Mouse (Mus musculus): Measurements from ENCODE around the gene Dbt.

Dbt gene

DNA sequence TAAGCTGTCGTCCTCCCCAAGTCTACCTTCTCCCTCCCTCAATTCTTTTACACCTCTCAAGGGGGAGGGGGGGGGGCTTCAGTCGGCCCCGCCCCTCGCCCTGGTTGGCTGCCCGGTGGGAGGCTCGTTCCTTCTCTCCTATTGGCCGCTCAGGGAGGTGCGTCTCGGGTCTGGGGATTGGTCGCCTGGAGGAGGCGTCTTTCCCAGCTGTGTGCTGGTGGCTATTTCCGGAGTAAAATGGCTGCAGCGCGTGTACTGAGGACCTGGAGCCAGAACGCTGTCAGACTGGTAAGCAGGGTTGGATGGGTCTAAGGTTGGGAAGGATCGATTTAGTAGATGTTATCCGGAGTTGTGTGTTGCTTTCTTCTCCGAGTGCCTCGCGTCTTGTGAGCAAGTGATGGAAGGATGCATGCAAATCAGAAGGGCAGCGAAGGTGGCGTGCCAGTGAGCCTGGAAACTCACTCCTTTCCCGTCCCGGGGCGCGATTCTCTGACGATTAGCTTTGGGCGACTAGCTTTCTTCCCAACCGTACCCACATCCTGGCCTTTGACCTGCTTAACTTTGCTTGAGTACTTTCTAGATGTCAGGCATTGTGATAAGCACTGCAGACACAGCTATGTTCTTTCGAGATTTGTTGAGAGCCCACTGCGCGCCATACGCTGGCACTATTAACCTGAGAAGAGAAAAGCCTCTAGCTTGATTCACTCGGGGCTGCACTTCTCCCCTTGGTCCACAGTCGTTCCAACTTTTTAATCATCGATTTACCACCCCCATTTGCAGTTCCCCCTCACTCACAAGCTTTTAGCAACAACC, at the start of gene Dbt:
Dbt (plus strand) TSS at position 167 of the 813 bp plus-strand sequence.
- in situ Hi-C loops (cut with MseI, MboI), result loop anchor here in 1 of 2 experiments (5.0 kb wide), 1 partner anchor 64 kb away; no protein-coding TSS in a partner anchor

DNA sequence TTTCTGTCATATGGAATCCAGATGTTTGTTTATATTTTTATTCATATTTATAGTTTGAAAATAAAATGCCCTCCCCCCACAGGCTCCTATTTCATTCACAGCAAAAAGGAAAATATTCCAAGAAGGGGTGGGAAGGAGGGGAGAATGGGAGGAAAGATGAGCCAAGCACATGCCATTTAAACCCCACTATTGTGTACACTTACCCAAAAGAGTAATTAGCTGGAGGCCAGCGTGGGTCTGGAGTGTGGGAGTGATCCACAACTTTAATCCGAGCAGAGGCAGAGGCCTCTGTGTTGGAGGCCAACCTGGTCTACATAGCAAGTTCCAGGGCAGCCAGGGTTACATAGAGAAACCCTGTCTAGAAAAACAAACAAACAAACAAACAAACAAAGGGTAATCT, 48.6 kb upstream of the Dbt start:
- in situ Hi-C loops (cut with MseI, MboI), result no loop called here

DNA sequence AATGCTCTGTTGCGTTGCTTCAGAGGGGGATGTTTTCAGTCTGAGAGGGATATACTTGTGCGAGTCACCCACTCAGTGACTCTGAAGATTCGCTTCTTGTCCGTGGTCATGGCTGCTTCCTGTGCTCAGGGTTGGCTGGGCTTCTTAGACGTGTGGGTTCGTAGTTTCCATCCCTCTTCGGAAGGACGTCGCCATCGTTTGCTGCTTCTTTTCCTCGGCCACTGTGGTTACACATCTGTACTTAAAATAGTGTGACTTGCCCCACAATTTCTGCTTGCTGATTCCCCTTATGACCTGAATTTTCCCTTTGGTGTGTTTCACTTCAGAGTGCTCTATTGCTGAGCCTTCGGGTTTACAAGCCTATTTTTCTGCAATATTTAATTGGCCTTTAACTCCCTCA, 47.2 kb upstream of the Dbt start:
- in situ Hi-C loops (cut with MseI, MboI), result no loop called here

DNA sequence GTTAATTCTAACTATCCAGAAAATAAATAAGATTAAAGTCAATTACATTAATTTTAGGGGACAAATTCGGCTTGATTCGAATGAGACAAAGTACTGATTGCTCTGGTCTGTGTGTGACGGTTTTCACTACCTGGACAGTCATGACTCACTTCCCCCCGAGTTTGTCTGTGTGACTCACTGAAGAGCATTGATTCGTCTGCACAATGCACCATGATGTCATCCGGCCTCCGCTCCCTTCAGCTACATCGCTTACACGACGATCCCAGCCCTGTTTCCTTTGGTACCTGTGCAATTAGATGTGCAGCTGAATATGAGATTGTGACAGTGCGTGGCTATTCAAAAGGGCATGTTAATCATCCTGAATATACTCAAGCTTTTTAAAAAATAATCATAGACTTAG, 38.3 kb upstream of the Dbt start:
- in situ Hi-C loops (cut with MseI, MboI), result loop anchor here in 1 of 2 experiments (25.0 kb wide), 1 partner anchor 437 kb away; no protein-coding TSS in a partner anchor

DNA sequence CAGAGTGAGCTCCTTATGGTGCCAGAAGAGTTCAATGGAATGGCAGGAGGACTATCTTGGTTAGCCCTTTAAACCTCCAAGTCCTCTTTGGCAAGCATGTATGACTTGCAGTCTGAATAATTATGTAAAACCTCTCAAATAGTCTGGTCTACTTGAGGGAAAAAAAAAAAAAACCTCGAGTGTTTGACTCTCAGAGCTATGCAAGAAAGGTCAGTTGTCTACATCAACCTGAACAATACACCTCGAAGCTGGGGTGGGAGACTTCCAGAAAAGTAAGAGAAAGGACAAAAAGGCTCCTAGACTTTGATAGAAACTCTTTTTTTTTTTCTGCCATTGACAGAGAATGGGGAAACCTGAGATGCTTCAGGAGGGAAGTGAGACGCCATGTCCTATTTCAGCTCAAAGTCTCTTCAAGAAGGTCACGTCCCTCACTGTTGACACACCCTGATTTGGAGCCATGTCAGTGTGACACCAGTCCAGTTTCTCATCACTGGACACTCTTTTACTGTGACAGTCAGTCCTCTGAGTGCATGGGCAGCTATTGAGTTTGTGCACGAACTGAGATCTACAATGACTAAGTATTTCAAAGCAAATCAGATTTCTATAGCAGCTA, 36.1 kb upstream of the Dbt start:
- in situ Hi-C loops (cut with MseI, MboI), result loop anchor here in 1 of 2 experiments (25.0 kb wide), 1 partner anchor 439 kb away; no protein-coding TSS in a partner anchor

DNA sequence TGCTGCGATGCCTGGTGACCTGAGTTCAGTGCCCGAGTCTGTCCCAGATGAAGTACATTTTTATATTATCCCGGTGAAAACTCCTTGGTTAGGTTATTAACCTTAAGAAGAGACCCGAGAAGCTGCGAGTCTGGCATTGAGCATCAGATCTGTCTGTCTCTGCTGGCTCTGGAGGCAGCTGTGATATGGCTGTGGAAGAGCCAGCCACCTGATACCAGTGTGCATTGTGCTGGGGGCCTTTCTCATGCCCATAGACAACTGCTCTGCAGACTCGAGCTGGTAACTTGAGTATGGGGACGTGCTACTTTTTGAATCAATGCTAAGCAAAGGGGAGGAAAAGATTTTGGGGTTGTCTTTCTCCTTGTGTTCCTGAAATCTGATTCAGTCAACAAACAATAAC, 35.5 kb upstream of the Dbt start:
- in situ Hi-C loops (cut with MseI, MboI), result loop anchor here in 1 of 2 experiments (25.0 kb wide), 1 partner anchor 440 kb away; no protein-coding TSS in a partner anchor

DNA sequence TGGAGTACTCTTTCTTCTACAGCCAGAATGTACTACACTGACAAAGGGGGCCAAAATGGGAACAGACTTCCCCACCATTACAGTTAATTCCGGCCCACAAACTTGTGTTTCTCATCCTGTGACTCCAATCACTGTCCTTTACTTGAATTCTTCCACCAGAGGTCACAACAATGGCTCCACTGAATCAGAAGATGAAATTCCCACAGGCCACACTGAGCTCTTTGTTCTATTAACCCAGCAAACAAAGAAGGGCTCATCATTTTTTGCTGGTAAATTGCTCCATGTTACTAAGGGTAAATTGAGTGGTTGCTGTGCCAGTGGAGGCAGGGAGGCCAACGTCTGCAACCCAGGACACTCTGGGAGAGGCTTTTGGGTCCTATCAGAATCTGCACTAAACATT, 32.8 kb upstream of the Dbt start:
- in situ Hi-C loops (cut with MseI, MboI), result loop anchor here in 1 of 2 experiments (25.0 kb wide), 1 partner anchor 443 kb away; no protein-coding TSS in a partner anchor

DNA sequence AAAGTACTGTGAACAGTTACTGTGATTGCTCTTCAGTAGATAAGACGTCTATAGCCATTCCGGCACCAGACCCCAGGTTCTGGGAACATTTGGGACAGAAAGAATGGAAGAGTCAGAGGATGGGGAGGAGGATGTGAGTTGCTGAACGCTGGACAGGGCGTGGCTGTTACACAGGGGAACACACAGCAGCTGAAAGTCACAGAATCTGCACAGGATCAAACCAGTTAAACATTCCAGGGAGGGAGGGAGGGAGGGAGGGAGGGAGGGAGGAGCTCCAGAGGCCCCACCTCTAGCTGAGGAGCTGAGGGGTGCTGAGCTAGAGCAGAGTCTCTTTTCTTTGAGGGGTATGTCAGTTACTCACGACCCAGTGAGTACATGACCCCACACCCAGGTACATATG, 31.9 kb upstream of the Dbt start:
- in situ Hi-C loops (cut with MseI, MboI), result loop anchor here in 1 of 2 experiments (25.0 kb wide), 1 partner anchor 444 kb away; no protein-coding TSS in a partner anchor

DNA sequence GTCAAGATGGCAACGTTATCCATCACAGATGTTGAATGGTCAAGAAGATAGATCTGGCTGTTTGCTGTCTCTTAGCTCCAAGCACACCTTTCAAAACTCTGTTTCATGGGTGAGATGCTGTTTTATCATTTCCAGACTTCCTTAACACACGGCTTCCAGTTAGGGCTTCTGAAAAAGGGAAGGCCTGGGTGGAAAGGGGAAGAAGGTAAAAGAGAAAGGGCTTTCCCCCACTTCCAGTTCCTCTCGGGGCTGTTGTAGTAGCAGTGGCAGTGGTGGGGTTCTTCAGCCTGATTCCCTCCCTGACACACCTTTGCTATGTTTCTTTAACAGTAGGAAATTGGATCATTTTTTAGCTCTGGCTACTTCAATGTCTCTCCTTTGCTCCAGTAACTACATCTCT, 30.1 kb upstream of the Dbt start:
- in situ Hi-C loops (cut with MseI, MboI), result loop anchor here in 1 of 2 experiments (25.0 kb wide), 1 partner anchor 445 kb away; no protein-coding TSS in a partner anchor

DNA sequence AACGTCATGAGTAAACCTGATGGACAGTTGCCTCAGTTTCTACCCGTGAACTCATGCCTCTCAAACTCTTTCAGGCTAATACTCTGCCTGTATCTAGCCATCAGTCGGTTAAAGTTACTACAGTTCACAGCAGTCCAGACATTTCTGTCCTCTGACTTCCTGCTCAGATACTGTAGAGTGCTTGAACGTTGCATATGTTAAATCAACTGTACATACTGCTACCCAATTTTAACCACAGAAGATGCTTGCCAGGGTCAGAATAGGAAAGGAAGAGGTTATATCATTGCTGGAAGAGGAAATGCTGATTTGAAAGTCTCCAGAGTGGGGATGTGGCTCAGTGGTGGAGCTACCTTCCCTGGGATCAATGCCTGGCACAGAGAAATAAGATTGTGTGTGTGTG, 29.6 kb upstream of the Dbt start:
- in situ Hi-C loops (cut with MseI, MboI), result loop anchor here in 1 of 2 experiments (25.0 kb wide), 1 partner anchor 446 kb away; no protein-coding TSS in a partner anchor

DNA sequence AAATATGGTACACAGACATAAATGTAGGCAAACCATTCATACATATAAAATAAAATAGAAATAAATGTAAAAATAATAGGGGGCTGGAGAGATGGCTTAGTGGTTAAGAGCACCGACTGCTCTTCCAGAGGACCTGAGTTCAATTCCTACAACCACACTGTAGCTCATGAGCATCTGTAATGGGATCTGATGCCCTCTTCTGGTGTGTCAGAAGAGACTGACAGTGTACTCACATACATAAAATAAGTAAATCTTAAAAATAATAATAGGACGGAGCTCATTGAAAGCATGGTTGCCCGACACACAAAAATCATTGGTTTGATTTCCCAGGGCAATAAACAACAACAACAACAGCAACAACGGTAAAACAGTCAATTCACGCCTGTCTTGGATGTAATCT, 21.9 kb upstream of the Dbt start:
- in situ Hi-C loops (cut with MseI, MboI), result loop anchor here (5.0 to 25.0 kb wide), 2 partner anchors 159 to 454 kb away; no protein-coding TSS in a partner anchor

DNA sequence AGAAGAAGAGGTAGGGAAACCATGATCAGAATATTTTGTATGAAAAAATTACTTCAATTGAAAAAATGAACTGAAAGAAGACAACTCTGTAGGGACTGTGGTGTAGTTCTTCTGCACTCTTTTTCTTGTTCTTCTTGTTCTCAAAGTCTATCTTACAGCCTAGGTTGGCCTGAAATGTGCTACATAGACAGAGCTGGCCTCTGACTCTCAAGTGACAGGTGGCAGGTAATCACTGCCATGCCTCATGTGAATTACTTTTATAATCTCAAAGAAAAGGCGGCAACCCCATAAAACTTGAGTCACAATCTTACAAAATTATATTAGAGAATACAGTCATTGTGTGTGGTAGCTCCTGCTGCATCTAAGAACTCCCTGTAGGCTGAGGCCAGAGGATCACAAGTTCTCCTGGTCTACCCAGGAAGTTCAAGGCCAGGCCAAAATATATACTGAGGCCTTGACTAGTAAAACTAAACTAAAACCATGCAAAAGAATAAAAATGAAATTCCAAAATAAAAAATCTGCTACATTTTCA, 20.9 kb upstream of the Dbt start:
- in situ Hi-C loops (cut with MseI, MboI), result loop anchor here (5.0 to 25.0 kb wide), 2 partner anchors 160 to 455 kb away; no protein-coding TSS in a partner anchor

DNA sequence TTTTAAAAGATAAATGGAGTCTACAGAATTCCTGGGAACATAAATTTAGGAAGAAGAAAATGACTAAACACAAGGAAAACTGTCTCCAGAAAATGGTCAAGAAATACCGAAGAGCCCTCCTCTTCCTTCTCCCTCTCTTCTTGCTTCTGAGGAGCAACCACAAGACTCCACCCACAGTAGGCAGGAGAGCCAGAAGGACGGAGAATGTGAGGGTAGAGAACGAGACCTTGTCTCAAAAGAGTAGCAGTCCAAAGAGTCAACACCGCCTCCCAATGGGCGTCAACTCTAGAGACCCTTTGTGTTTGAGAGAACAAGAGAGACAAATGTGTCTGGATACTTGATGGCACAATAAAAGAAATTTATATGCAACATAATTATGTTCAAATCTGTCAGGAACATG, 19.2 kb upstream of the Dbt start:
- in situ Hi-C loops (cut with MseI, MboI), result loop anchor here (5.0 to 25.0 kb wide), 2 partner anchors 161 to 456 kb away; no protein-coding TSS in a partner anchor

DNA sequence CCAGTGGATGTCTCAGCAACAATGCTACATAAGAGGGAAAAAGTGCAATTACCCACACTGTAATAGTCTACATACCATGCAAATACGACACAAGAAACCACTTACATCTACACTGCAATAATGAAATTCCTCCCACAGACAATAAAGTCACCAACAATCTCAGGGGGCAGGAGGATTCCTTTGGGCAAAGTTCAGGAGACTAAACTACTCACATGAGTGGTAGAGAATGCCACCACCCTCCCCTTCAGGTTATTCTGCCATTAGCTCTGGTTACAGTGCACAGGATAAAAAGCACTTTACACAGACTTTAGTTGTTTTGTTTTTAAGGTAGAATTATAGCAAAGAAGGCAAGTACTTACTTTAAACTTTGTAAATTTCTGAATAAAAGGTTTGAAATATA, 17.2 kb upstream of the Dbt start:
- in situ Hi-C loops (cut with MseI, MboI), result loop anchor here in 1 of 2 experiments (25.0 kb wide), 1 partner anchor 458 kb away; no protein-coding TSS in a partner anchor

DNA sequence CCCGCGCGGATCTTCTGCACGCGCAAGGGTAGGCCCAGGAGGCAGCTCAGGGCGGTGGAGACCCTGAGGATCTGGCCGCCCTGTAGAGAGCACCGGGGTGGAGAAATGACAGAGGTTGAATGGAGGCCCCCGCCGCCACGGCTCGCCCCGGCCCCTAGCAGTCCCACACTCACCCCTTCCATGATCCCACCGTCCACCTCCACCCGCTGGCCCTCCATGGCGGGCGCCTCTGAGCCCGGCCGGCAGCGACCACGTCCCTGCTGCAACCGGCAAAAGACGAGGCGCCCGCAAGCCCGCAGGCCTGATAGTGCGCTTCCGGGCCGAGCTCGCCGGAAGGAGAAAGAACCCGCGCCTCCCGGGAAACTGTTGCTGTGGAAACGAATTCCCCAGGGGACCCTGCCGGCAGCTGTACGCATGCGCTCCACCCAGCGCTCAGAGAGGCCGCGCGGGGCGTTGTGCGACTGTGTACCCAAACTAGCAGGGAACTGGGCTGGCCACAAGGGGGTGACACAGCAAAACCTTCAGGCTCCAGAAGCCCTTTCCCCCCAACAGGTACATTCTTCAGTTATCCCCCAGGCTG, 5.0 kb upstream of the Dbt start, which contains the start of gene Rtca:
Rtca (minus strand) TSS at position 437 of the 580 bp plus-strand sequence.
- in situ Hi-C loops (cut with MseI, MboI), result loop anchor here in 1 of 2 experiments (10.0 kb wide), 1 partner anchor 173 kb away; no protein-coding TSS in a partner anchor

DNA sequence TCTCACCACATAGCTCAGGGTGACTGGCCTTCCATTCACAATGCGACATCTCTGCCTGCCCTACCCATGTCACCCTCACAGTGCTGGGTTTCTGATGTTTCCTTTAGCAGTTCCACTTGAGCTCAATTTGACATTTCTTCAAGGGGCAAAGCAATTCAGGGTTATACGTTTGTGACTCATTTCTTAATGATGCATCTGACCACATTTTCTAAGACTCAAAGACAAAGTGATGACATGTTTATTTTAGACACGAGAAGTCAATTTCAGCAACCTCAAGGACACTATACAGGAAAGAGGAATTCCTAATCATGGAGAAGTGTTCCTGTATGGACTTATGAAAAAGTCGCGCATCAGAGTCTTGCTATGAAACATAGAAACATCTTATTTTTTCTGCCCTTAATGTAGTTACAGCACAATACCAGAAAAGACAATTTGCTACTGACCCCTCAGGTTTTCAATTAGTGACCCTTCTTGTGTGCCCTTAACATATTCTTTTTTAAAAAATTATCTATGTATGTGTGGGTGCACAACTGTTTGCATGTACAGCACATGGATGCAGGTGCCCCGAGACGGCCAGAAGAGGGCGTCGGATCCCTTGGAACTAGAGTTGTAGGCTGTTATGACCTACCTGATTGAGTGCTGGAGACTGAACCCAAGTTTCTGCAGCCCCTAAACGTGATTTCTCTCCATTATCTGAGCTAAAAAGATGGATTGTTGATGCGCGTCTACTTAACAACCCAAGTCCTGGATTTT, 543 bp upstream of the Dbt start:
- in situ Hi-C loops (cut with MseI, MboI), result loop anchor here in 1 of 2 experiments (5.0 kb wide), 1 partner anchor 65 kb away; no protein-coding TSS in a partner anchor

DNA sequence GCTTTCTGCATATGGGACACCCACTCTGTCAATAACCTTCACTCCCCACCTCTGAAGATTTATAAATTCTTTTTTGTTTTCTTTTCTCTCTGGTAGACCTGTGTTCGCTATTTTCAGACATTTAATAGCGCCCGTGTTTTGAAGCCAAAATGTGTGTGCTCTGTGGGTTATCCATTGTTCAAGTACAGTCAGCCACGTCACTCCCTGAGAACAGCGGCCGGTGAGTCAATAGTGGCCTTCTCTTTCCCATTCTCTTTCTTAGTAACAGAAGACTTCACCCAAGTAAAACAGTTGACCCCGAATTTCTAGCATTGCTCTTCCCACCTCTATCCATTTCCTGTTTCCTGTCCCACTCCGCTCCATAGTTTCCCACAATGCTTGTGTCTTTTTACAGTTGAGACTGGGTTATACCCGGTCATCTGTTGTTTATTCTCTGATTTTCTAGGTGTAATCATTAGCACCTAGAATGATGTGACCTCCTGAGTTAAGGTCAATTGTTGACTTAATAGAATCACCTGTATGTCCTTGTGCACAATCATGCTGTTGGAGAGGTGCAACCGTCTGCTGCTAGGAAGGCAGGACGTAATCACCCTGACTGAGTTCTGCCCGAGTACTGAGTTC, 7.4 kb downstream of the Dbt start:
- in situ Hi-C loops (cut with MseI, MboI), result no loop called here

DNA sequence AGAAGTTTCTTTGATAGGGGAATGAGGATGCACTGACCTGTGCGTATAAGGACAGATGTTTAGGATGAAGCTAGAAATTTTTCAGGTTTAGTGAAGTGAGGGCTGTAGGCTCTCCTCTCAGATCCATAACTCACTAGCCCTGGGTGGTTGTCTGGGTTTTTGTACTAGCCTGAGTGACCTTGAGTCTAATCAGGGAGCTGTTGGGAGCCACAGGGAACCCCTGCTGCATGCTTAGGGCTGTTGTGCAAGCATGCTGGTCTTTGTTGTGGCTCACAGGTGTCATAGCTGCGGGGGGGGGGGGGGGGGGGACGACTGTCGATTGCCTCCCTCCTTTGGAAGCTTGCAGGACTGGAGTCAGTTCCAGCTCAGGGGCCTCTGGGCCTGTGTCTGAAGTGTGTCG, 16.9 kb downstream of the Dbt start:
- in situ Hi-C loops (cut with MseI, MboI), result no loop called here

DNA sequence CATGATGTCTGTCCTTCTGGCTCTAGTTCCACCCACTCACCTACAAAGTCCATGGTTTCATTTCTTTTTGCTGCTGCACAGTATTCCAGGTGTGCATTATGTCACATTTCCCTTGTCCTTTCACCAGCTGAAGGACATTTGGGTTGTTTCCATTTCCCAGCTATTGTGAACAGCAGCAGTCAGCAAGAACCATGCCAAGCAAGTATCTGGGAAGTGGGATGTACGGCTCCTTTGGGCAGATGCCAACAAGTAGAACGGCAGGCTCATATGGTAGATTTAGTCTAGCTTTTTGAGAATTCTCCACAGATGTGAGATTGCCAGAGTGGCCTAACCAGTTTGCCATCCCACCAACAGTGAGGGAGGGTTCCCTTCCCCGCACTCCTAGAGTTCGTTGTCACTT, 18.0 kb downstream of the Dbt start:
- in situ Hi-C loops (cut with MseI, MboI), result no loop called here
